Mouse (Mus musculus): ENCODE data around the gene Omp.
A peak's percentile ranks its signal among the peaks of the same experiment; 100 is the strongest.

Gene Omp

GRCm38 (mm10) chr7:98103002-98103941 is 42.0 kb downstream of the Omp start:
- DNase-seq (ENCODE audit: low spot score) = peak; percentile 61

- no peak for DNase-seq (ENCODE audit: low spot score)
Measured at GRCm38 (mm10) chr7:98102488-98102887, 42.8 kb downstream of the Omp start.

- no peak for DNase-seq (ENCODE audit: low spot score)
Measured at GRCm38 (mm10) chr7:98097557-98097956, 47.7 kb downstream of the Omp start.

GRCm38 (mm10) chr7:98095852-98096251 is 49.5 kb downstream of the Omp start:
- no peak for DNase-seq (ENCODE audit: low spot score)

Measured in T-cell, adult 2 months (primary cell).